Mouse (Mus musculus) ES-E14 (cell line): ENCODE data around the gene Cars2.

Source experiments
- CHD2 ChIP-seq: IDR thresholded peaks from 2 replicates; pipeline ENCODE4 v1.6.1; 2014; ENCODE audit warnings: mild to moderate bottlenecking, low read depth, low read length, inconsistent platforms
- ZNF384 ChIP-seq: IDR thresholded peaks from 2 replicates; pipeline ENCODE4 v1.6.1; 2012; ENCODE audit warnings: low read depth, low read length, inconsistent platforms

GRCm38 (mm10) chr8:11555720-11556591 is 5.4 kb upstream of the Cars2 start:
- no peak for TF ChIP-seq ZNF384
- 0 out of 2 replicates have a peak, but pooled peaks have one; percentile 48 for TF ChIP-seq CHD2
